Mouse (Mus musculus): ENCODE data around the gene Zbtb20. TPM values are rescaled to one million over a fixed set of nuclear protein-coding genes. Genes with fewer than 3 reads are reported as not detected.

Zbtb20 gene
- polyA plus RNA-seq (2012; rRNA removed): 5.7 and 9.6 TPM in 2 replicates

DNA sequence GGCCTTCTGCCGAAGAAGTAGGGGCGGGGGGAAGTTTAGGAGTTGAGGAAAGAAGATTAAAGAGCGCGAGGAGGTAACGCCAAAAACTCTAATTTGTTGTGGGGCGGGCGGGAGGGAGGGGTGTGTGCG is at the start of gene Zbtb20:
Gene Zbtb20, plus strand, starts transcription at position 30 of the 129 bp plus-strand sequence.
- no peaks in the 10 kb centered on the region for H3K27me3 ChIP-seq (ENCODE audit: control insufficient read depth, insufficient read depth, low read length)
- H3K4me3 ChIP-seq (ENCODE audit: low read depth, low read length): peak within 1 kb of the TSS; percentile 77
- 1% methylated on average over 8 of the region's 8 CpGs for WGBS
- no peaks in the 10 kb centered on the region for H3K4me1 ChIP-seq (ENCODE audit: control insufficient read depth, insufficient read depth, insufficient read length, low read length)
- H3K27ac ChIP-seq (ENCODE audit: insufficient read depth, low read depth, low read length): peak within 1 kb of the TSS; percentile 85
- H3K36me3 ChIP-seq (ENCODE audit: control insufficient read depth, insufficient read depth, low read length): no peaks in the 10 kb centered on the region
- TF ChIP-seq CTCF (IDR thresholded peaks at IDR 0.05; ENCODE audit: extremely low read depth, insufficient read length, insufficient replicate concordance, low read depth, low read length): no peak
- TF ChIP-seq POLR2A (IDR thresholded peaks at IDR 0.05; ENCODE audit: low read depth, low read length): no peak

GRCm38 (mm10) chr16:42835940-42836339 is 39.7 kb upstream of the Zbtb20 start:
- Histone ChIP-seq H3K4me1 (ENCODE audit: control insufficient read depth, insufficient read depth, insufficient read length, low read length) (no peaks in the 10 kb centered on the region), H3K27me3 (ENCODE audit: control insufficient read depth, insufficient read depth, low read length) (no peaks in the 10 kb centered on the region), H3K4me3 (ENCODE audit: low read depth, low read length) (no peak overlapping the region), H3K36me3 (ENCODE audit: control insufficient read depth, insufficient read depth, low read length) (no peaks in the 10 kb centered on the region), H3K27ac (ENCODE audit: insufficient read depth, low read depth, low read length) (no peak overlapping the region)
- no peak for TF ChIP-seq CTCF (IDR thresholded peaks at IDR 0.05; ENCODE audit: extremely low read depth, insufficient read length, insufficient replicate concordance, low read depth, low read length)
- TF ChIP-seq POLR2A (IDR thresholded peaks at IDR 0.05; ENCODE audit: low read depth, low read length): no peak
- 54% methylated on average over 5 of the region's 5 CpGs for WGBS

GRCm38 (mm10) chr16:42836404-42837120 is 39.1 kb upstream of the Zbtb20 start:
- H3K27me3 ChIP-seq (ENCODE audit: control insufficient read depth, insufficient read depth, low read length): no peaks in the 10 kb centered on the region
- no peaks in the 10 kb centered on the region for H3K4me1 ChIP-seq (ENCODE audit: control insufficient read depth, insufficient read depth, insufficient read length, low read length)
- WGBS: 48% methylated on average over 2 of the region's 2 CpGs
- no peak overlapping the region for H3K27ac ChIP-seq (ENCODE audit: insufficient read depth, low read depth, low read length)
- H3K36me3 ChIP-seq (ENCODE audit: control insufficient read depth, insufficient read depth, low read length): no peaks in the 10 kb centered on the region
- H3K4me3 ChIP-seq (ENCODE audit: low read depth, low read length): no peak overlapping the region
- TF ChIP-seq POLR2A (IDR thresholded peaks at IDR 0.05; ENCODE audit: low read depth, low read length): no peak
- no peak for TF ChIP-seq CTCF (IDR thresholded peaks at IDR 0.05; ENCODE audit: extremely low read depth, insufficient read length, insufficient replicate concordance, low read depth, low read length)

DNA sequence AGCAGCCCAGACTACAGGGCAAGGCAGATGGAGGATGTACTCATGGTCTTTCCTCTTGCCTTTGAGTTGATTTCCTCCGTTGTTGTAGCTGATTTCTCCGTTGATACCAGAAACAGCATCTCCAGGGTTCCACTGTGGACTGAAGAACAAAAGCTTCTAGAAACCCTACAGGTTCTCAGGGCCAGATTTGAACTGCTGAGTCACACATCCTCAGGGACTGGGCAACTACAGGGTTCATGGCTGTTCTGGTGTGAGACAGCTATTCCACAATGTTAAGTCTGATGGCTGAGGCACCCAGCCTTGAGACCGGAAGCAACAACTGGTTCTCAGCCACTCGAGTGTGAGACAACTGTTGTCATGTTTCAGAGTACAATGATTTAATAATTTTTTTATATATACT is 37.5 kb upstream of the Zbtb20 start:
- no peaks in the 10 kb centered on the region for H3K4me1 ChIP-seq (ENCODE audit: control insufficient read depth, insufficient read depth, insufficient read length, low read length)
- 86% methylated on average over 4 of the region's 4 CpGs for WGBS
- no peaks in the 10 kb centered on the region for H3K36me3 ChIP-seq (ENCODE audit: control insufficient read depth, insufficient read depth, low read length)
- no peak for TF ChIP-seq POLR2A (IDR thresholded peaks at IDR 0.05; ENCODE audit: low read depth, low read length)
- TF ChIP-seq CTCF (IDR thresholded peaks at IDR 0.05; ENCODE audit: extremely low read depth, insufficient read length, insufficient replicate concordance, low read depth, low read length): no peak
- H3K4me3 ChIP-seq (ENCODE audit: low read depth, low read length): no peak overlapping the region
- no peak overlapping the region for H3K27ac ChIP-seq (ENCODE audit: insufficient read depth, low read depth, low read length)
- no peaks in the 10 kb centered on the region for H3K27me3 ChIP-seq (ENCODE audit: control insufficient read depth, insufficient read depth, low read length)

GRCm38 (mm10) chr16:42857564-42858183 is 18.0 kb upstream of the Zbtb20 start:
- no peak for TF ChIP-seq CTCF (IDR thresholded peaks at IDR 0.05; ENCODE audit: extremely low read depth, insufficient read length, insufficient replicate concordance, low read depth, low read length)
- no peak for TF ChIP-seq POLR2A (IDR thresholded peaks at IDR 0.05; ENCODE audit: low read depth, low read length)
- Histone ChIP-seq H3K4me1 (ENCODE audit: control insufficient read depth, insufficient read depth, insufficient read length, low read length) (no peaks in the 10 kb centered on the region), H3K4me3 (ENCODE audit: low read depth, low read length) (no peak overlapping the region), H3K27me3 (ENCODE audit: control insufficient read depth, insufficient read depth, low read length) (no peaks in the 10 kb centered on the region), H3K36me3 (ENCODE audit: control insufficient read depth, insufficient read depth, low read length) (no peaks in the 10 kb centered on the region), H3K27ac (ENCODE audit: insufficient read depth, low read depth, low read length) (no peak overlapping the region)
- WGBS: 60% methylated on average over 3 of the region's 3 CpGs

GRCm38 (mm10) chr16:42859251-42859650 is 16.4 kb upstream of the Zbtb20 start:
- TF ChIP-seq CTCF (IDR thresholded peaks at IDR 0.05; ENCODE audit: extremely low read depth, insufficient read length, insufficient replicate concordance, low read depth, low read length) (no peak), POLR2A (IDR thresholded peaks at IDR 0.05; ENCODE audit: low read depth, low read length) (no peak)
- Histone ChIP-seq H3K4me1 (ENCODE audit: control insufficient read depth, insufficient read depth, insufficient read length, low read length) (no peaks in the 10 kb centered on the region), H3K27ac (ENCODE audit: insufficient read depth, low read depth, low read length) (no peak overlapping the region), H3K27me3 (ENCODE audit: control insufficient read depth, insufficient read depth, low read length) (no peaks in the 10 kb centered on the region), H3K36me3 (ENCODE audit: control insufficient read depth, insufficient read depth, low read length) (no peaks in the 10 kb centered on the region), H3K4me3 (ENCODE audit: low read depth, low read length) (no peak overlapping the region)
- 79% methylated on average over 4 of the region's 4 CpGs for WGBS

- TF ChIP-seq POLR2A (IDR thresholded peaks at IDR 0.05; ENCODE audit: low read depth, low read length) (no peak), CTCF (IDR thresholded peaks at IDR 0.05; ENCODE audit: extremely low read depth, insufficient read length, insufficient replicate concordance, low read depth, low read length) (no peak)
- Histone ChIP-seq H3K27ac (ENCODE audit: insufficient read depth, low read depth, low read length) (no peak overlapping the region), H3K4me3 (ENCODE audit: low read depth, low read length) (no peak overlapping the region), H3K36me3 (ENCODE audit: control insufficient read depth, insufficient read depth, low read length) (no peaks in the 10 kb centered on the region), H3K27me3 (ENCODE audit: control insufficient read depth, insufficient read depth, low read length) (no peaks in the 10 kb centered on the region), H3K4me1 (ENCODE audit: control insufficient read depth, insufficient read depth, insufficient read length, low read length) (no peaks in the 10 kb centered on the region)
- 87% methylated on average over 2 of the region's 2 CpGs for WGBS
Observed at GRCm38 (mm10) chr16:42863231-42863630, 12.4 kb upstream of the Zbtb20 start.

Measured in small intestine, adult 2 months (tissue).